ENCODE assay signal across 7 mouse cellular contexts in genomic region chr11:98796515-98797216, GRCm38 (mm10). TPM values are rescaled to one million over a fixed set of nuclear protein-coding genes. Genes with fewer than 3 reads are reported as not detected.
A peak's percentile ranks its signal among the peaks of the same experiment; 100 is the strongest.
DNase-seq lines count a peak whose midpoint lies in the region; ATAC-seq and TF ChIP-seq lines count a peak whose summit lies in the region.

No protein-coding gene starts in this region.

- H3K9ac ChIP-seq in forebrain, postnatal 0 days, result peak overlapping the region; percentile 98

- peak overlapping the region; percentile 99 for H3K27ac ChIP-seq in forebrain, postnatal 0 days (ENCODE audit: low read depth, low read length)
- H3K27ac ChIP-seq in hindbrain, embryonic 10.5 days, result peak overlapping the region; percentile 100

- peak; percentile 61 for ATAC-seq in forebrain, postnatal 0 days

- peak; percentile 70 for DNase-seq in Muller cell, postnatal 12 days (ENCODE audit: inconsistent ontology term)
- peak; percentile 71 to 79 for DNase-seq in cerebellum, adult 18-20 months
- DNase-seq in forebrain, postnatal 0 days, result peak; percentile 92
- peak; percentile 84 for DNase-seq in hindbrain, embryonic 10.5 days (ENCODE audit: low spot score)
- peak; percentile 87 to 88 for DNase-seq in layer of hippocampus, postnatal 14 days (ENCODE audit: low spot score in 2 of 2)
- DNase-seq in lung, postnatal 4 days, result peak; percentile 79 to 81
- DNase-seq in right cerebral cortex, postnatal 14 days, result peak; percentile 76

- WGBS in forebrain, postnatal 0 days, result 2% methylated on average over 23 of the region's 23 CpGs
- WGBS in hindbrain, embryonic 10.5 days, result 6% methylated on average over 23 of the region's 23 CpGs

- no peaks in the 10 kb centered on the region for H3K9me3 ChIP-seq in forebrain, postnatal 0 days (ENCODE audit: low read length)
- H3K9me3 ChIP-seq in hindbrain, embryonic 10.5 days, result no peaks in the 10 kb centered on the region

- no peaks in the 10 kb centered on the region for H3K27me3 ChIP-seq in forebrain, postnatal 0 days (ENCODE audit: insufficient read depth, low read length)
- no peaks in the 10 kb centered on the region for H3K27me3 ChIP-seq in hindbrain, embryonic 10.5 days (ENCODE audit: insufficient read depth, poor library complexity, severe bottlenecking)

- no peak for TF ChIP-seq CTCF in forebrain, postnatal 0 days (IDR thresholded peaks at IDR 0.05; ENCODE audit: low read depth)

- H3K4me3 ChIP-seq in forebrain, postnatal 0 days (ENCODE audit: low read depth, low read length), result peak overlapping the region; percentile 98
- peak overlapping the region; percentile 100 for H3K4me3 ChIP-seq in hindbrain, embryonic 10.5 days

- peaks cover 16% of the 10 kb centered on the region for H3K36me3 ChIP-seq in forebrain, postnatal 0 days (ENCODE audit: insufficient read depth)
- peaks cover 45% of the 10 kb centered on the region for H3K36me3 ChIP-seq in hindbrain, embryonic 10.5 days

- peaks cover 21% of the 10 kb centered on the region for H3K4me1 ChIP-seq in forebrain, postnatal 0 days (ENCODE audit: insufficient read depth)
- H3K4me1 ChIP-seq in hindbrain, embryonic 10.5 days (replicated peaks), result peaks cover 57% of the 10 kb centered on the region

- peak overlapping the region; percentile 71 for H3K4me2 ChIP-seq in forebrain, postnatal 0 days (ENCODE audit: low read depth)

RNA-seq across cellular contexts. Expression of gene Msl1, which starts 1.4 kb away (rescaled TPM):
- total RNA-seq in forebrain, postnatal 0 days (2014; rRNA removed), result 87.2 and 94.6 TPM in 2 replicates
- polyA plus RNA-seq in forebrain, postnatal 0 days (2015; fragmentation: Nextera tagmentation; extraction: Ambion mirVana), result 16.3 and 24.1 TPM in 2 replicates
- 24.4 and 25.2 TPM in 2 replicates for polyA plus RNA-seq in hindbrain, embryonic 10.5 days (2016; fragmentation: Nextera tagmentation; extraction: Ambion mirVana)
- 100 to 1,000 TPM; 149 to 161 TPM for total RNA-seq in layer of hippocampus, postnatal 14 days (2021)

RNA-seq across cellular contexts. Expression of gene Casc3, which starts 8.0 kb away (rescaled TPM):
- 22.5 and 27.2 TPM in 2 replicates for total RNA-seq in forebrain, postnatal 0 days (2014; rRNA removed)
- 29.5 and 37.4 TPM in 2 replicates for polyA plus RNA-seq in forebrain, postnatal 0 days (2015; fragmentation: Nextera tagmentation; extraction: Ambion mirVana)
- polyA plus RNA-seq in hindbrain, embryonic 10.5 days (2016; fragmentation: Nextera tagmentation; extraction: Ambion mirVana), result 49.5 and 55.9 TPM in 2 replicates
- total RNA-seq in layer of hippocampus, postnatal 14 days (2021), result 10 to 100 TPM; 56.7 to 59.7 TPM

RNA-seq across cellular contexts. Expression of gene Nr1d1, which starts 21.5 kb away (rescaled TPM):
- 4.5 and 6.7 TPM in 2 replicates for total RNA-seq in forebrain, postnatal 0 days (2014; rRNA removed)
- polyA plus RNA-seq in forebrain, postnatal 0 days (2015; fragmentation: Nextera tagmentation; extraction: Ambion mirVana), result 10.8 and 11.4 TPM in 2 replicates
- polyA plus RNA-seq in hindbrain, embryonic 10.5 days (2016; fragmentation: Nextera tagmentation; extraction: Ambion mirVana), result 1.2 and 1.5 TPM in 2 replicates
- 10 to 100 TPM; 53.3 to 65.3 TPM for total RNA-seq in layer of hippocampus, postnatal 14 days (2021)

RNA-seq across cellular contexts. Expression of gene Rapgefl1, which starts 39.9 kb away (rescaled TPM):
- total RNA-seq in forebrain, postnatal 0 days (2014; rRNA removed), result 28.7 TPM in 2 replicates
- 5.6 and 9.8 TPM in 2 replicates for polyA plus RNA-seq in forebrain, postnatal 0 days (2015; fragmentation: Nextera tagmentation; extraction: Ambion mirVana)
- polyA plus RNA-seq in hindbrain, embryonic 10.5 days (2016; fragmentation: Nextera tagmentation; extraction: Ambion mirVana), result 1.1 and 2.2 TPM in 2 replicates
- total RNA-seq in layer of hippocampus, postnatal 14 days (2021), result 100 to 1,000 TPM; 159 to 165 TPM

RNA-seq across cellular contexts. Expression of gene Thra, which starts 56.2 kb away (rescaled TPM):
- total RNA-seq in forebrain, postnatal 0 days (2014; rRNA removed), result 1,003 and 1,159 TPM in 2 replicates
- 223 and 233 TPM in 2 replicates for polyA plus RNA-seq in forebrain, postnatal 0 days (2015; fragmentation: Nextera tagmentation; extraction: Ambion mirVana)
- polyA plus RNA-seq in hindbrain, embryonic 10.5 days (2016; fragmentation: Nextera tagmentation; extraction: Ambion mirVana), result 12.8 and 22.2 TPM in 2 replicates
- 1,000 to 10,000 TPM; 1,264 to 1,291 TPM for total RNA-seq in layer of hippocampus, postnatal 14 days (2021)

Comparison
In these comparisons a context has a peak if more than half of its experiments do, and no peak if none do; other contexts are left out.
1. Peak in every context shown above with its lines: DNase-seq, ATAC-seq, H3K4me3 ChIP-seq and H3K27ac ChIP-seq.